Mouse (Mus musculus): ENCODE measurements around the gene Itga3.

The Itga3 gene

GRCm38 (mm10) chr11:95070140-95071107 lies 6.2 kb downstream of the Itga3 start:
- DNase-seq: no peak

DNA sequence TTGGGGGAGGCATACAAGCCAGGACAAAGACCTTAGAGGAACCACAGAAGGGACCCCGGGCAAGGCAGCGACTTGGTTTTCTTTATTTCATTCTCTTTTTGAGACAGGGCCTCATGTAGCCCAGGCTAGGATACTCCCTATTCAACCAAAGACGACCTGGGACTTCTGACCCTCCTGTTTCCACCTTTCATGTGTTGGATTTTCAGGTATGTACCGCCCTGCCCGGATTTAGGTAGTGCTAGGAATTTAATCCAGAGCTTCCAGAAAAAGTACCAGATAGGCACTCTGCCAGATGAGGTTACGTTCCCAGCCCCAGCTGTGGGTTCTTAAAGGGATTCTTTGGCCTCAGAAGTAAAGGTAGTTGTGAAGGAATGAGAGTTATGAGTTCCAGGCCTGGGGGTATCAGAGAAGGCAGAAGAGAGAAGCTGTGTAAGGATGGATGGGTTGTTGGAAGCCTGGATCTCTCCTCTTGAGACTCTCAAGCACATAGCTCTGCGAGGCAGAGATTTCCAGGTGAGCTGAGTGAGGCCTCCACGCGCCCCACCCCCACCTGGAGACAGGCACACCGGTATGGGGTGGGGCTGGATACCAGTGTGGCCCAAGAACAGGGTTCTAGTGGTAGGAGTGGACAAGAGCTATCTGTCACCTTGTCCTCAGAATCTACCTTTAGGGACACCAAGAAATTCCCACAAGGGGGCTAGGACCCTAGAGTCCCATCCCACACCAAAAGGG lies 7.2 kb downstream of the Itga3 start:
- DNase-seq: no peak

DNA sequence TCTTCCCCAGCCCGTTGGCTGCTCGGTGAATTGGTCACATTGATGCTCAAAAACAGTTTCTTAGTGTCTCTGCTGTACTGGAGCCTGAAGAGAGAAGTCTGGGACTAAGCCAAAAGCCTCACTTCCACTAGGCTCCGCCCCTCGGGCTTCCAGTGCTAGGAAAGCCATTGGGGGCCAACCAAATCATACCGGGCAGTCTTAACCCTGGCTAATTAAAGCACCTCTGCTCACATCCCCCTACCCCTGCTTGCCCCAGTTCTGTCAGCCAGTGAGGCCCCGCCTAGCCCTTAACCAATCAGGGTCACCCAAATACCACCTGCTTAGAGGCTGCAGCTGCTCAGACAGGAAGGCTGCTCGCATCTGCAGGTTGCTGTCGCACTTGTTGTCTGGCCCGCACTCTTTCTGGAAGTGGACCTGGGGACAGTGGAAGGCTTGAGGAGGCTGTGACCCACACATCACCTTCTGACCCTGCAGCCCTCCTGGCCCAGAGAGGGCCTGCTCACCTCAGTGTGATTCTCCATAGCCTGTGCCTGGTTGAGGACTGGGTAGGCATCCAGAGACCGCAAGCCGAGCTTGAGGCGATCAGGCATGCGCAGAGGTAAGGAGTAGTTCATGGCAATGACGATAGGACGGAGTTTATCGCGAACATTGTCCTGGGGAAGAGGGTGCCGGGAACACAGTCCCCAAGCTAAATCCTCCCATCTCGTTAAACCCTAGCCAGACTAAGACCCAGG lies 19.7 kb downstream of the Itga3 start:
- DNase-seq: no peak

DNA sequence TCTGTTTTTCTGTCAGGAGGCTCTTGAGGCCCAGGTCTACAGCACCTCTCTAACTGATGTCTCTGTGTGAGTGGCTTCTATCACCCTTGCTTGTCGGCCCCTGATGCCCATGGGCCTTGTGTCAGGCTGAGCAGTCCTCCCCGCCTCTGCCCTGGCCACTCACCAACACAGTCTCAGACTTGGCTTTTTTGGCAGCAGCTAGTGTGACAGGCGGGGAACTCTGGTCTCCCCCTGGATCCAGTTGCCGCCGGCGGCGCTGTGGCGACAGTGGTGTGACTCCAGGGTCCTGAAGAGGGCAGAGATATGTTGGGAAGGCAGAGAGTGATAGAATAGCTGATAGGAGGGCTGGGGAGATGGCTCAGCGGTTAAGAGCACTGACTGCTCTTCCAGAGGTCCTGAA lies 23.5 kb downstream of the Itga3 start:
- DNase-seq: no peak

GRCm38 (mm10) chr11:95046980-95047680 lies 29.5 kb downstream of the Itga3 start:
- peak; percentile 47 to 65 for DNase-seq

DNA sequence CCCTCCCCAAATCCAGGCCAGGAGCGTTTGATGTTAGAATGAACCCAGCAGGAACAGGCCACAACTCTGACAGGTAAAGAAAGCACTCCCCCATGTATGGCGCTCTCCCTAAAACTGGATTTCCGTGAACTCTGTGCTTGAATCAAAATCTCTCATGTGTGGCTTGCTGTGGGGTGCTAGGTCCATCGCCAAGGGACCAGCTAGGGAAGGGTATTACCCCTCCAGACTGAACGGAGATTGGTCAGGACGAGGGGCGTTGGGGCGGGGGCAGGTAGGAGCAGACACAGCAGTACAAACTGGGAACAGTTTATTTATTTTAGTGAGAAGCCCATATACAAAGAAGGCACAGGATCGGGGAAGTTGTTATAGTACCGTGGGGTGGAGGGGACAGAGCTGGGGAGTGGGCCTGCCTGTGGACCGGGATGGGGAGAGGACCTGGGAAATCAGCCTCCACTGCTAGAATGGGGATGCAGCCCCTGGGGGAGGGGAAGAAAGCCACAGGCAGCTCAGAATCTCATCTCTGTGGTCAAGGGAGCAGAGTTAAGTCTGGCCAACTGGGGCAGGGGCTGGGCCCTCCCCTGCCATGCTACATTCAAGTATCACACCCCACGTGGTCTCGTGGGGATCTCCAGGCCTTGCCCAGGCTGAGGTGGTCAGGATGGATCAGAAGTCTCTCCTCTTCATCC lies 32.3 kb downstream of the Itga3 start:
- DNase-seq: no peak

DNA sequence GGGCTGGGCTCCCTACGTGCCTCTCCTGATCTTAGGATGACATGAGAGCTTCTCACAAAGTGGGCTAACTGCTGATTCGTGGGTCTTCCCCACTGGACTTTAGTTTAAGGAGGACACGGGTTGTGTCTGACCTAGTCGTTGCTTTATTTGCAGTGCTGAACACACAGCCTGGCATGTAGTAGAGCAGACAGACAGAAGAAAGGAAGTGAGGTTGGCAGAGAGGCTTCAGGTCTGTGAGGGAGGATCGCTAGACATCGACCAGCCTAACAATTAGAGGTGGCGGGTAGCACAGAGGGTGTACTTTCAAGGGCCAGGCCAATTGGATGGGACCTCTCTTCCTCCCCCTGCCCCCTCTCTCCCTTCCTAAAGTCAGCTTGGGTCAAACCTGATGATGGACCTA lies 33.0 kb downstream of the Itga3 start:
- no peak for DNase-seq

DNA sequence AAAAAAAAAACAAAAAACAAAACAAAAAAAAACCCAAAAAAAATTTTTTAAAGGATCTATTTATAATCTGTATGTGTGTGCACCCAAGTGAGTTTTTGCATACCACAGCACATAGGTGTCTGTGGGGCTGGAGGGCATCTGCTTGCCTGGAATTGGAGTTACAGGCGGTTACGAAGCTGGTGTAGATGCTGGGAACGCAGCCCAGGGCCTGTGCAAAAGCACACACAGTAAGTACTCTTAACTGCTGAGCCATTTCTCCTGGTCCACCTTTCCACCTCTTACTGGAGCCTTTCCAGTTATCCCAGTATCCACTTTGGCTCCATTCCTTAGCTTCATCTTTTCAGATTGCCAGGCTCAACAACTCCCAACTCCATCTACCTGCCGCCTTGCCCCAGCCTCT lies 33.5 kb downstream of the Itga3 start:
- DNase-seq: no peak

DNA sequence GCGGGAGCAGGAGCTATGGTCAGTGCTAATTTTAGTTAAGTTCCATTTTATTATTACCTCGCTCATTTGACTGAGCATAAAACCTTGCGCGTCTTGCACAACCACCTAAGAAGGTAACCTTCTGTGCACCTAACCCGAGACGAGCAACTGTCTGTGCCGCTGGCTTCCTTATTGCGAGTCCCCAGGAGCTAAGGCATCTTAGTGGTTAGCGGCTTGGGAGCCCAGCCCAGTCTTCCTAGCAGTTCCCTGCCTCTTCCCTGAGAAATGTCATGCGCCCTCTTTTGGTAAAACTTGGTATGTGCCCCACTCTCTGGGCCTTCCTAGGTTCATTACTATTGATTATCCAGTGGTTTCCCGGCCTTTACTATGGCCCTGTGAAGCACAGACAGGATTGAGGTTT lies 34.5 kb downstream of the Itga3 start:
- peak; percentile 85 to 89 for DNase-seq

DNA sequence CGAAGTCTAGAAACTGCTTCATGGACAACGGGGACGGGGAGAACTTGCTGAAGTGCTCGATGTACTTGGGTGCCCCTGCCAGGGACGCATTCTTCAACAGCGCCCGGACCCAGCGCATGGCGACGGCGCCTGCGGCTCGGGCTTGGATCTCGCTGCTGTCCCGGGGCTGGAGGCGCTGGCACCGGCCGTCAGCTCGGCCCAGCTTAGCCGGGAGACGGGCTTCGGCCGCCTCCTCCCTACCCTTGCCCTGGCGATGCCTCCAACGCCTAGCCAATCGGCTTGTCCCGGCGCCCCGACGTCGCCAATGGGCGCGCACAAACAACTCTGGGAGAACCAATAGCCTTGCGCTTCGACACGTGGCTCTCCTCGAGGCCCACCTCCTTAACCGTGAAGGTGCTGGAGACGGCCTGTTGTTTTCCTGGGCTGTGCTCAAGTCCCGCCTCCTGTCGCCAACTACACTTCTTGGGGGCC lies 35.4 kb downstream of the Itga3 start, which contains the start of gene Pdk2:
Gene Pdk2, minus strand, starts transcription at position 216 of the 471 bp plus-strand sequence.
- DNase-seq: peak; percentile 98

DNA sequence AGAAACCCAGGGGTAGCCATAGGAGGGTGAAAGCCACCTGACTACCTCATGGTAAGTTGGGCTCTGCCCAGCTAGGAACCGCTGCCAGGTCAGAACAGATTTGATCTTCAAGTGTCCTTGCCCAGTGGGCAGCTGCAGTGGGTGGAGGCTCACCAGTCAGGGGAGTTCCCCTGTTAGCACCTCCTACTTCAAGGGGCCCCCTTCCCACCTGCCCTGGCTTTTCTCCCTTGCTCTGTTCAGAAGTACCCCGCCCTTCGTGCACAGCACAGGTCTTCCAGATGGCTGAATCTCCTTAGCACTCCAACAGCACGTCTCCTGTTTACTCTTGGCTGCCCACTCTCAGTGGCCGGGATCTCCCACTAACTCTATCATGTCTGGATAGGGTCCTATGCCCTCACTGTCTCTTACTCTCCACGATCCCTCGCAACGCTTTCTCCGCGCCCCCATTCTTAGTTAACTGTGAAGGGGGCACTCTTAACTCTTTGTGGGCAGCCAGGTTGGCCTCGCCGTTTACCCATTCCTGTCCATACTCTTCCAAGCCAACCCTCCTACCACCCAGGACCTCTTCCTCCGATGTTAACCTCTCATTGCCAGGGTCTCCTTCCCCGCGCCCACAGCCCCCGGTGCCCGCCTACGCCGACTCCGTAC lies 36.0 kb downstream of the Itga3 start:
- DNase-seq: peak; percentile 82 to 90

DNA sequence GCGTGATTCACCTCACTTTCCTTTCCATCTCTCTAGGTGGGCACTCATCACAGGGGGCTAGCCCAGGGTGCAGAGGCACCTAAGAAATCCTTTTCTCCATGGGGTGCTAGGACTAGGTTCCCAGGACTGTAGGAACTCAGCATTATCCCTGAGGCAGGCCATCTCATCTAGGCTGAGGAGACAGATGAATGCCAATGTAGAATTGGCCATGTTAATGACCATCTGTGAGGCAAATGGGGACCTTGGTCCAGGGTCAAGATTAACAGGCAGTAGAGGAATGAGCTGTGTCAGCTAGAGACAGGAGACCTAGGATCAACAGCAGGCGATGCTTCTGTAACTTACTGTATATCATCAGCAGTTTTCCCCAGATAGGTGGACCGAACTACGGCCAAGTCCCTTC lies 36.8 kb downstream of the Itga3 start:
- DNase-seq: no peak

DNA sequence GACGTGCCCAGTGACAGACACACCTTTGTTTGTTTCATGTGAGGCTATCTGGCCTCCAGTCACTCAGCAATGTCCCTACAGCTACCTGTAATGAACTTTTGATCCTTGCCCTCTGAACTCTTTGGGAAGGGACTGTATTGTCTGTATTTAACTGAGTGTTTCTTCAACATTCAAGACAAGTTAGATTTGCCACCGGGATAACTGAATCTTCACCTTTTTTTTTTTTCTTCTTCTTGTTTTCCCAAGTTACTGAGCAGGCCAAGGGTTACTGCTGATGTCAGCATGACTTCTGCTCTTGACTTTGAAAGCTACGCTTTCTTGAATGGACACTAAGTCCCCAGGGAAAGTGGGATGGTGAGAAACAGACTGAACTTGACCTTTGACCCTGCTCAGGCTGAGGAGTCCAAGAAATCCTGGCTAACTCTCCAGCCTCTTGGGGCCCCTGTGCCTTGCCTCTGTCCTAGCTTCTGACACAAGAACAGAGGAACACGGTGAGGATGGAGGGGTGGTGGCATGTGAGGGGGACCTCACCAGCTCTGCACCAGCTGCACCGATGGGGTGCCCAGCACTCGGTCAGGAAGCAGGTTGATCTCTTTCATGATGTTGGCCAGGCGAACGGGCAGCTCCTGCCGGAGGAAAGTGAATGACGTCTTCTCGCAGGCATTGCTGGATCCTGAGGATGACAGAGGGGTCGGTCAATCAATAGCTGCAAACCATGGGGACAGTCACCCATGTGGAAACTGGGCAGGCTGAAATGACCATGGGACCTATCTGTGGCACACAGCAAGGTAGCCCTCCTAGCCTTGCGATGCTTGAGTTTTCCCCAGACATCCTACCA lies 37.6 kb downstream of the Itga3 start:
- no peak for DNase-seq

GRCm38 (mm10) chr11:95038156-95038817 lies 38.3 kb downstream of the Itga3 start:
- no peak for DNase-seq

DNA sequence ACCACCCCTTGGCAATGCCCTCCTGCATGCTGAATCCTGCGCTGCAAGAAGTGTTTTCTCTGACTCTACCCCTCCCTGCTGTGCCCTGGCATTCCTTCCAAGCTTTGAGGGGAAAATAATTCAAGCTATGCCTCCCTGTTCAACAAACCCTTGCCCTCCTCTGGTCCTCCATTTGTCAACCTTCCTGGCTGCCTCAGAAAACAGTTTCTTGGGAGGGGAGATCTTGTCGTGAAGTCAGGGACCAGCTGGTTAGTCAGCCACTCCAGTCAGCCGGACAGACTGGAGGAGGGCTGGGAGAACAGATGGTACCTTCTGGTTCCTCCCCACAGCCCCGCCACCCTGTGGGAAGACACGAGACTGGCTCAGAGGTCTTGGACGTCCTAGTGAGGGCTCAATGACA lies 39.3 kb downstream of the Itga3 start:
- no peak for DNase-seq

DNA sequence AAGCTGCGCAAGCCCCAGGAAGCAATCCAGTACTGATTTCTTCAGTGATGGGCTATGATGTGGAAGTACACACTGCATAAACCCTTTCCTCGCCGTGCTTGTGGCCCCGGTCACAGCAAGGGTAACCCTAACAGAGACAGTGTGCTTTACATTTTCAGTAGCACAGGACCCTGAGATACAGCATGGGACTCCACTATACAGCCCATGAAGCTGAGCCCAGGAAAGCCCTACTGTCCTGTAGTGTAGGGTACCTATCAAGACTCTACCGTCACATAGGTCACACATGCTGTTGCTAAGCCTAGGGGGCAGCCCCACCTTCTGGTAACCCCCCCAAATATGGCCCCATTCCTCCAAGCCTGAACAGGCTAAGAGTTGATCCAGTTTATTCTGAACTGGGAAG lies 40.1 kb downstream of the Itga3 start:
- no peak for DNase-seq

DNA sequence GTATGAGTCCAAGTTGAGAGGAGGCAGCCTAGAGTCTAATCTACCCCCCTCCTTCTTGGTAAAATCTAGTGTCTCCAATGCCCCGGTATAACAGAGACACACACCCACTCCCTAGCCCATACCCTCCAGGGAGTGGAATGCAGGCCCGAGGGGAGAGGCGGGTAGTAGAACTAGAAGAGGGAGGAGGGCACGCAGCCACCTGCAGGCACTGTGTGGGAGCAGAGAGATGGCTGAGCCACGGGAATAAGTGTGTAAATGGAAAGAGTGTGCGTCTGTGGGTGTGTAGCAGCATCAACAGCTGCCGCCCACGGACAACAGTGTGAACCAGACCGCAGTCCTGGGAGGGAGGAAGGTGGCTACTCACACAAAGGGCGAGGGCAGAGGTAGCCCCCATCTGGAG lies 41.7 kb downstream of the Itga3 start:
- no peak for DNase-seq

DNA sequence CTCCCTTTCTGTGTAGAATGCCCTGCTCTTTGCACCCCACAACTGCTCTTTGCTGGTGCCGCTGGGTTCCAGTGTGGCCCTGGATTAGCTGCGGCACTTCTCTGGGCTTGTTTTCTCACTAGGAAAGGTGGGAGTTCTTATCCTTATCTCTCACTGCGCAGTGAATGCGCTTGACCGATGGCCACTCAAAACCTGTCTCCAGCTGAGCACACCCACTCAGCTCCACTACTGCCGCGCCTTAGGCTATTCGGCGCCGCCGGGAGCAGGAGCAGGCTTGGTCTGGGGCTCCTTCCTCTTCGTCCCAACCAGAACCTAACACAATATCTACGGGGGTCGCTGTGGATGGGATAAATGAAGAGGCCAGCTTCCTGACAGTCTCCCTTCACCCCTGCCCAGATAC lies 43.0 kb downstream of the Itga3 start:
- DNase-seq: no peak

DNA sequence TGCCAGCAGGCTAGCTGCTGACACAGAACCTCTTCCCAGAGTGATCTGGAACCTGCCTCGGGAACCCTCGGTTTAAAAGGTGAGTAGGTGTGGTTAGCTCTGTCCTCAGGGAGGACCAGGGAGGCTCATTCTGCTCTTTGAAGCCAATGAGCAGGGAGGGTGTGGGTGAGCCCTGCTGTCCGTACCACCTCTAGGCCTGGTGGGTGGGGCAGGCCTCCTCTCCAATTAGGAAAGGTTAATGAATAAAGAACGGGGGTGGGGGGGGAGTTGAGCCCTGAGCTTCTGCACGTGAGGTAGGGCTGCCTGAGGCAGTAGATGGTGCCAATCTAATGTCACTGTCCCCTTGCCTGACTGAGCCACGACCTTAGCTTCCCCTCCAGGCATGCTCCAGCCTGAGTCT lies 43.7 kb downstream of the Itga3 start:
- DNase-seq: no peak

Data from lung, adult 18-20 months (tissue).